Mouse (Mus musculus) brain, embryonic 14.5 days (tissue): ENCODE measurements at regions not wholly inside any gene's neighbourhood (a gene's known extent, or its start where the extent isn't known, plus 50 kb on each side); places are given as distances from the start of the nearest gene placed in this dataset.

Experiments used
- CTCF ChIP-seq: fragments of 200-500 bp; IDR thresholded peaks from 2 replicates; pipeline ENCODE4 v1.5.1; 2012; ENCODE audit warnings: inconsistent platforms, mild to moderate bottlenecking, moderate library complexity, borderline replicate concordance; ENCODE audit not compliant: insufficient read depth, insufficient read length; ENCODE audit errors: extremely low read depth
- POLR2A ChIP-seq: fragments of 200-500 bp; IDR thresholded peaks from 2 replicates; pipeline ENCODE4 v1.6.1; 2012; ENCODE audit warnings: mild to moderate bottlenecking, inconsistent platforms, borderline replicate concordance; ENCODE audit not compliant: poor library complexity, insufficient read depth, insufficient read length, severe bottlenecking; ENCODE audit errors: extremely low read depth

DNA sequence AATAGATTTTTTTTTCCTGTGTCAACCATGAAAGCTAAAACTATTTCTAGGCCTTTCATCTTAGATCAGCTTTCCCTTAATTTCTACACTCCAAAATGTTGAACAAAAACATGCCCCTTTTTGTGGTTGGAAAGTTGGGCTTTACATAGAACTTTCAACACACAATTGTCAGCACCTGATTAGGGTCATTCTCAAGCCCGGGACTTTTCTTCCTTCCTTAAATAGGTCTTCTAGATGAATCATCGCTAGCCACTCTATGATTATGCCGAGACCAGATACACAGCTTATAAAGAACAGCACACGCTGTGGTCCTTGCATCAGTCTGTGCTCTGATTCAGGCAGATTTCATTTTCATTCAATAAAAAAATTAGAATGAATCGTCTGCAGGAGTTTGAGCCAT is 133.3 kb upstream of the Atp2b1 start:
- no peak for TF ChIP-seq POLR2A
- no peak for TF ChIP-seq CTCF
